14 mouse cellular contexts compared by ENCODE assay signal in genomic region chr12:82369402-82370160, GRCm38 (mm10).
DNase-seq lines count a peak whose midpoint lies in the region; ATAC-seq lines count a peak whose summit lies in the region.
"Had no signal": no experiment of that assay in that cellular context is flagged by ENCODE, and none has a peak within 500 bp of the region (broad histone marks: within the 10 kb centered on the region; RNA-seq: fewer than 3 reads in every experiment).

No protein-coding gene starts in this region.

- no peak for DNase-seq in heart, adult 18-20 months
- peak; percentile 45 for DNase-seq in lung, postnatal 36 days
- DNase-seq in lung, postnatal 4 days, result no peak
- DNase-seq in embryo, embryonic 10 days (ENCODE audit: low spot score), result no peak
- DNase-seq in thymus, postnatal 0 days (ENCODE audit: low spot score), result no peak
- DNase-seq: gastrocnemius, postnatal 14 days; kidney, postnatal 10 days; spleen, adult 18-20 months had no signal

- no peak overlapping the region for H3K4me2 ChIP-seq in heart, embryonic 12.5 days
- H3K4me2 ChIP-seq: lung, embryonic 15.5 days had no signal

- ATAC-seq in heart, embryonic 12.5 days (ENCODE audit: insufficient number of reproducible peaks, low FRiP score), result no peak
- peak; percentile 74 for ATAC-seq in common myeloid progenitor, adult 5-6 weeks (replicated peaks; ENCODE audit: low read depth, poor library complexity, severe bottlenecking)
- peak; percentile 81 for ATAC-seq in megakaryocyte-erythroid progenitor cell, adult 5-6 weeks (replicated peaks; ENCODE audit: low FRiP score, low TSS enrichment, poor library complexity, severe bottlenecking)
- ATAC-seq: Patski had no signal

- peaks cover 4% of the 10 kb centered on the region; the same call in 1 of the 2 replicates for H3K36me3 ChIP-seq in heart, embryonic 12.5 days
- H3K36me3 ChIP-seq: lung, embryonic 15.5 days had no signal

- peaks cover 38% of the 10 kb centered on the region for H3K4me1 ChIP-seq in heart, embryonic 12.5 days (replicated peaks)

- no peaks in the 10 kb centered on the region for H3K9me3 ChIP-seq in heart, embryonic 12.5 days (replicated peaks)
- H3K9me3 ChIP-seq: lung, embryonic 15.5 days had no signal

- H3K4me3 ChIP-seq in heart, embryonic 12.5 days, result no peak overlapping the region
- H3K4me3 ChIP-seq: lung, embryonic 15.5 days; myocyte had no signal

- WGBS in heart, embryonic 12.5 days, result 42% methylated on average over 5 of the region's 5 CpGs

- no peaks in the 10 kb centered on the region for H3K27me3 ChIP-seq in heart, embryonic 12.5 days (replicated peaks)
- H3K27me3 ChIP-seq: lung, embryonic 15.5 days; Patski had no signal

- no peak overlapping the region for H3K9ac ChIP-seq in heart, embryonic 12.5 days
- H3K9ac ChIP-seq: lung, embryonic 15.5 days had no signal

- H3K27ac ChIP-seq in heart, embryonic 12.5 days (ENCODE audit: poor library complexity, severe bottlenecking), result peak overlapping the region; percentile 57
- H3K27ac ChIP-seq: lung, embryonic 15.5 days had no signal
